Mouse (Mus musculus): ENCODE results near the gene Tmem119.

Gene Tmem119

GRCm38 (mm10) chr5:113800280-113800679 lies at the start of gene Tmem119:
Gene Tmem119 (minus strand): TSS chr5:113800516.
- DNase-seq (ENCODE audit: low spot score in 2 of 2): no peak

GRCm38 (mm10) chr5:113847636-113848035 lies 47.3 kb upstream of the Tmem119 start:
- DNase-seq (ENCODE audit: low spot score in 2 of 2): no peak

GRCm38 (mm10) chr5:113846656-113847055 lies 46.3 kb upstream of the Tmem119 start:
- DNase-seq (ENCODE audit: low spot score in 2 of 2): no peak

GRCm38 (mm10) chr5:113845627-113846026 lies 45.3 kb upstream of the Tmem119 start:
- DNase-seq (ENCODE audit: low spot score in 2 of 2): no peak

DNA sequence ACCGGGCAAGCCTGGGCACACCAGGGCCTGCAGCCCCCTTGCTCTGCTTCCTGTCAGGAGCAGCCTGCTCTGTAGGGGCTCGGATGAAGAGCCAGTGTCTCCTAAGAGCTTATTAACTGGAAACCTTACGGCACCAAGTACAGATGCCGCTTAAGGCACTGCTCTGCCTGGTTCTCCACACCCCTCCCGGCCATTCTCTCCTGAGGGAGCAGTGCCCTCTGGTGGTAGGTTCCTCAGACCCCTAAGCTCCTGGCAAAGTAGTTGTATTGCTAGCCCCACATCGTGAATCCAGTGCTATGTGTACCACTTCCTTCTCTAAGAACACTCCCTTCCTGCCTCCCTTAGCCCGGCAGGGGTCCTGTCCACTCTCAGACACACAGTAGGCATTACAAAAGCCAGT lies 44.4 kb upstream of the Tmem119 start:
- peak; percentile 66 to 77 for DNase-seq (ENCODE audit: low spot score in 2 of 2)

GRCm38 (mm10) chr5:113844106-113844505 lies 43.8 kb upstream of the Tmem119 start:
- peak; percentile 45 to 46 for DNase-seq (ENCODE audit: low spot score in 2 of 2)

DNA sequence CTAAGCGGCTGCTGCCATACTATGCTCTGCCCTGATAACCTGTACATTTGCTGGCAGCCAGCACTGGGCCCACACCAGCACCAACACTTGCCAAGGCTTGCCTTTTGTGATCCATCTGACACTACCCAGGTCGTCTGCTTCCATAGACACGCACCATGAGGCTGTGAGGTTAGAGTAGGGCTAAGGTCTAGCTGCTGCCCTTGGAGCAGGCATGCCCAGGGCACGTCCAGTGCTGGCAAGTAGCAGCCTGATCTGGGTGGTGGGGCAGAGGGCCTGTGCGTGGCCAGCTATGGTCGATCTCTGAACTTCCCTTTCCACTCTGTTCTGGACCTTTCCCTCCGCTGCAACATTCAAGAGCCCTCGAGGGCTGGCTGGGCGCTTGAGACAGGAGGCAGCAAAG lies 42.6 kb upstream of the Tmem119 start:
- no peak for DNase-seq (ENCODE audit: low spot score in 2 of 2)

GRCm38 (mm10) chr5:113842244-113842643 lies 41.9 kb upstream of the Tmem119 start:
- no peak for DNase-seq (ENCODE audit: low spot score in 2 of 2)

DNA sequence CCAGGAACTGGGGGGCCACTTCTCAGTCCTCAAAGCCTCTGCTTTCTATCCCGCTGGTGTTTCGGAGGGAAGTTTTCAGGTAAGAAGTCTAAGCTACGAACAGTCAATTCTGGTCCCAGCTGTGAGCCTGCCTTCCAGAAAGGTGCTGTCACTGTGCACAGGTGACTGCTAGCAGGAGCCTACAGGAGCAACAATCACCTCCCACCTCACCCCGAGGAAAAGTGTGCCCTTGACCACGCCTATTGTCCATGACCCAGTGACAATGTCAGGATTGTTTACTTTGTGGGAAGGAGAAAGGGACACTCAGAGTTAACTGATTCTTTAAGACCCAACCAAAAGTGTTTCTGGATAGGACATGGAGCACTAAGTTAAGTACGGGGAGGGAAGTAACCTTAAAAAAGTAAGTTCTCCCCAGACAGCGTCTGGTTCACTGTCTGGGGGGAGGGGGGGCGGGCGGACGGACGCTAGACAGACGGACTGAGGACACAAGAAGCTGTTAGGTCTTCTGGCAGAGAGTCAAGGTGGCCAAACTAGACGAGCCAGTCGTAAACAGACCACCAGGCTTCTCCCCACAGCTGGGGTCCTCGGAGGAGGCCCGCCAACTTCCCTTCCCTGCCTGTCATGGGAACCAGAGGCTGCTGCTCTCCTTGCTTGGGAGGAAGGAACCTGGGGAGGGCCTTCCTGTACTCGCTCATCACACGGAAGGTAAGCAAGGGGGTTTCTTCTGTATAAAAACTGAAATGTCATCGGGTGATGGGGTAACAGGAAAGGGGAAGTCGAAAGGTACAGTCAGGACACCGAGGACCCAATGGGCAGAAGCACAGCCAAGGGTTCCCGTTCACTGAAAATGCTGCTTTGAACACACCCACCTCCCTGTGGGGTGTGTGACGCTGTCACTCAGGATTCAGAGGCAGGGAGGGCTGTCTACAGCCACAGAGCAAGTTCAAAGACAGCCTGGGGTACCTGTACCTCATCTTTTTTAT lies 41.2 kb upstream of the Tmem119 start:
- no peak for DNase-seq (ENCODE audit: low spot score in 2 of 2)

- no peak for DNase-seq (ENCODE audit: low spot score in 2 of 2)
Measured at GRCm38 (mm10) chr5:113840443-113840842, 40.1 kb upstream of the Tmem119 start.

GRCm38 (mm10) chr5:113836961-113837360 lies 36.6 kb upstream of the Tmem119 start:
- no peak for DNase-seq (ENCODE audit: low spot score in 2 of 2)

- no peak for DNase-seq (ENCODE audit: low spot score in 2 of 2)
Measured at GRCm38 (mm10) chr5:113833316-113833947, 33.1 kb upstream of the Tmem119 start.

DNA sequence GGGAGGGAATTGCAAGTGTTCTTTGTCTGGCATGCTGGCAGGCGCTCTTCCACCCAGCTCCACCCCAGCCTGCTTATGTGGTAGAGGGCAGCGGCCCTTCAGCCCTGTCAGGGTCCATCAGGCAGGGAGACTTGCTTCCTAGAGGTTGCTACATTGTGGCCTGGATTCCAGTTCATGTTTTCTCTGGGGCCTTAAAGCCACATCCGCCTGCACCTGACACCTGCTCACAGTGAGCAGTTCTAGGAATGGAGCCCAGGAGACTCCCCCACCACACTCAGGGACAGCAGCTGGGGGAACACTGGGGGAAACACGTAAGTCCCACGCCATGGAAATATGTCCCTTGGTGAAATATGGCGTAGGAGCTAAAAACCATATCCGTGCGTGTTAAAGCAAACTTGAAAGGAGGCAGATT lies 32.2 kb upstream of the Tmem119 start, which contains the start of gene Selplg:
Gene Selplg (minus strand): TSS at position 155 of the 412 bp plus-strand sequence.
- no peak for DNase-seq (ENCODE audit: low spot score in 2 of 2)

GRCm38 (mm10) chr5:113831741-113832140 lies 31.4 kb upstream of the Tmem119 start:
- DNase-seq (ENCODE audit: low spot score in 2 of 2): no peak

- DNase-seq (ENCODE audit: low spot score in 2 of 2): no peak
Measured at GRCm38 (mm10) chr5:113830796-113831195, 30.5 kb upstream of the Tmem119 start.

DNA sequence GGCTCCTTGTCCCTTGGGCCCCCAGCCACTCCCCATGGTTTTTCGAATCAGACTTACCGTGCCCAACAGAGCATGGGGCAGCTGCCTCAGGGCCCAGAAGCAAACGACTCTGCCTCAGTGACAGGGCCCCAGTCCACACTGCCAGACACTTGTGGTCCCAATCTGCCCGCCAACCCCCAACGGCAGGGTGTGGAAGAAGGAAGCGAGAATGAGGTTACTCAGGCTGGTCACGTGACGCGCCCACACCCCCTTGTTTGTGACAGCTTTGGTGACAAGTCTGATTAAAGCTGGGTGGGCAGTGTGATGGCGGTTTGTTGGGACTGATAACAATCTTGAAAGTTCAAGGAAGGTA lies 30.0 kb upstream of the Tmem119 start:
- DNase-seq (ENCODE audit: low spot score in 2 of 2): no peak

DNA sequence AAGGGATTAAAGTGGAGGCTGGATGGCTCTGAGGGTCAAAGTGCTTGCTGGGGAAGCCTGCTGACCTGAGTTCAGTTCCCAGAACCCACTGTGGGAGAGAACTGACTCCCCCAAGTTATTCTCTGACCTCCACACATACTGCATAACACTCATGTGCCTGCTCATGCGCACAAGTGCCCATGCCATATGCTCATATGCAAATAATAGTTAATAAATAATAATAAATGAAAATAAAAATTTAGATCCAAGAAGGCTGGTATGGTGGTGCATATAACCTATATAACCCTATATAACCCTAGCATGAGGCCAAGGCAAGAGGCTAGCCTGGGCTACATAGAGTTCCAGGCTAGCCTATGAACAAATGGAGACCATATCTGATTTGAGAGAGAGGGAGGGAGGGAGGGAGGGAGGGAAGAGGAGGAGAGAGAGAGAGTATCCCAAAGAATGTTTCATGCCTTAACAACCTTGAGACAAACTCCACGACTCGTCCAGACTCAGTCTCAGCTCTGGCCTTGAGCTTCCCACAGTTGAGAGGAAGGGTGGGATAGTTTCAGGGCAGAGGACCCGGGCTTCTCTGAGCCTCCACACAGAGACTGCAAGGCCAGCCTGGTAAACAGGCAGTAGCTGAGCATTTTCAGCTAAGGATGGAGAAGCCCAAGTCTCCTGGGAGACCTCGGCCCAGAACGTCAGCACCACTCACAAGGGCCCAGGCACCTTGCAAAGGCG lies 29.4 kb upstream of the Tmem119 start:
- DNase-seq (ENCODE audit: low spot score in 2 of 2): no peak

DNA sequence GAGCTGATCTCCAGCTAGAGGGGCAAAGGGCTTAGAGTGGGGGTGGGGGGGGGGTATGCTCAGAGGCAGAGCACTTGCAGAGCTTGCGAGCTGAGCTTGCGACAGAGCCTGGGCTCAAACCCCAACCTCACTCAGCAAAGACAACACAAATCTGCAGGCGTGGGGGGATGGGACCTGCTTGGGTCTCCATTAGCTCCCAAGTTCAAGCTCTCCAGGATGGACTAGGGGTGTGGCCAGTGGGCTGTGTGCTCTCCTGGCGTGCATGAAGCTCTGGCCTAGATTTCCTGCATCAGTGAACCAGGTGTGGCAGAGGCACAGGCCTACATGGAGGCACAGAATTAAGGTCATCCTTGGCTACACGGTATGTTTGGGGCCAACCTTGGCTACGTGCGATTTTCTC lies 28.2 kb upstream of the Tmem119 start:
- DNase-seq (ENCODE audit: low spot score in 2 of 2): no peak

DNA sequence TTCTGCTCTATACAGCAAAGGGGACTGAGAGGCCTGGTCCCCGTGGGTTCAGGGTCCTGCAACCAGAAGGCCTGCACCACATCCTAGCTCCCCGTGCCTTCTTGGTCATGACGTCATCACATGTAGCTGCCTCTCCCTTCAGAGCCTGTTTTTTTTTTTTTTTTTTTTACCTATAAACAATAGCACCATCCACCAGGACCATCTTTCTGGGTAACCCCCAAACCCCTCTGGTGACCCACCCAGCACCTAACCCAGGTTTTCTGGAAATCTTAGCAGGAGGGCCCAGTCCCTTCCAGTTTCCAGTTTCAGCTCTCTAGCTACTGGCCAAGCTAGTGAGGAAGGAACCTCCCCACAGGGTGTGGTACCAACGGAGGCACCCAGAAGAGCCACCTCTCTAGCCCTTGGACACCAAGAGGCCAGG lies 27.7 kb upstream of the Tmem119 start:
- DNase-seq (ENCODE audit: low spot score in 2 of 2): no peak

DNA sequence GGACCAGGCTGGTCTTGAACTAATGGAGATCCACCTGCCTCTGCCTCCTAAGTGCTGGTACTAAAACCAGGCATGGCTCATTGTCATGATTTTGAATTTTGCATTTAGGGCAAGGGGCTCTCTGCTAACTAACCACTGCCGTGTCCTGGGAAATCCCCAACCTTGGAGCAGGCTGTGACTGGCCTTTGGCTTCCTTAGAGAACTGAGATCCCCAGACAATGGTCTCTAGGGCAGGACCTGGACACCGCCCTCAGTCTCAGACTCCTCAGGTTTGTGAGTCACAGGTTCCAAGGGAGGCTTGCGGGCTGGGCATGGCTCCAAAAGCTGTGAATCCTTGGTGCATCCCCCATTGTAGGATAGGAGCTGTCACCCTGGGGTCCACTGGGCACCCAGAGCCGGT lies 26.3 kb upstream of the Tmem119 start:
- no peak for DNase-seq (ENCODE audit: low spot score in 2 of 2)

DNA sequence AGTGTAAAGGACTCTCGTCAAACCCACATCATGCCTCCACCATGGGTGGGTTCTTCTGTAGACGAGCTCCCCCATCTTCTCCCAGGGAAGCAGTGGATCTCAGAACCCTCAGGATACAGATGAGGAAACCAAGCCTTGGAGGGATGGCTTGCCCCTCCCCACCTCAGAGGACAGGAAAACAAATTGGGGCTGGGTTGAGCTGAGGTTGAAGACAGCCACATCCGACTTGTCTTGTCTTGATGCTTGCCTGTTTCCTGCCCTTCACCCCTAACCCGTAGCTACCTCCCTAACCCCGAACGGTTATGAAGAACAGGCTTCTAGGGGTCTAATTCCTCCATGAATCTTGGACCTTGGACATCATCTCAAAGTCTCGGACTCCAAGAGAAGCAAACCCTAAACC lies 25.2 kb upstream of the Tmem119 start:
- no peak for DNase-seq (ENCODE audit: low spot score in 2 of 2)

DNA sequence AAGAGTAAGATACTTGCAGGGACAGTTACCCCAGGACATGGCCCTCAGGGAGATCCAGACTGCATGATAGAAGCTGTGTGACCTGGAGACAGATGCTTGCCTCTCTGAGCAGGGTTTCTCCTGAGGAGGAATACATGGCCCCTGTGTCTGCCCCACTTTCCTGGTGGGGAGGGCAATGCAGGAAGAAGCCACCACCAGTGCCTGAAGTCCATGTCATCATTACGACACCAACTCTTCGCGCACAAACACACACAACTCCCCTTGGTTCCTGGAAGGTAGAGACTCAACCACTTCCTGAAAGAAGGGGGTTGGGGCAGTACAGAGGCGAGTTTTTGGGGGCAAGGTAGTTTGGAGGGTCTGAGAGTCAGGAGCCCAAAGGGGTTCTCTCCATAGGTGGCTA lies 23.9 kb upstream of the Tmem119 start:
- no peak for DNase-seq (ENCODE audit: low spot score in 2 of 2)

Measured in right cerebral cortex, adult 2 months (tissue).